Mouse (Mus musculus): ENCODE measurements around the gene Rasal2.

- TF ChIP-seq CTCF (conservative IDR thresholded peaks at IDR 0.05; ENCODE audit: low read length) (no peak), NANOG (IDR thresholded peaks at IDR 0.05; ENCODE audit: borderline replicate concordance, low read length) (no peak)
Measured at GRCm38 (mm10) chr1:157114492-157114891, 297.9 kb downstream of the Rasal2 start.

Measured in E14TG2a.4 (cell line).